Mouse (Mus musculus) ZHBTc4 (cell line): Measurements from ENCODE around the gene Exosc10.

Source experiments
- DNase-seq: peaks from one replicate; pipeline ENCODE4 v3.0.0-alpha.2; 2011; ENCODE audit warnings: low read depth, low spot score

Gene Exosc10

DNA sequence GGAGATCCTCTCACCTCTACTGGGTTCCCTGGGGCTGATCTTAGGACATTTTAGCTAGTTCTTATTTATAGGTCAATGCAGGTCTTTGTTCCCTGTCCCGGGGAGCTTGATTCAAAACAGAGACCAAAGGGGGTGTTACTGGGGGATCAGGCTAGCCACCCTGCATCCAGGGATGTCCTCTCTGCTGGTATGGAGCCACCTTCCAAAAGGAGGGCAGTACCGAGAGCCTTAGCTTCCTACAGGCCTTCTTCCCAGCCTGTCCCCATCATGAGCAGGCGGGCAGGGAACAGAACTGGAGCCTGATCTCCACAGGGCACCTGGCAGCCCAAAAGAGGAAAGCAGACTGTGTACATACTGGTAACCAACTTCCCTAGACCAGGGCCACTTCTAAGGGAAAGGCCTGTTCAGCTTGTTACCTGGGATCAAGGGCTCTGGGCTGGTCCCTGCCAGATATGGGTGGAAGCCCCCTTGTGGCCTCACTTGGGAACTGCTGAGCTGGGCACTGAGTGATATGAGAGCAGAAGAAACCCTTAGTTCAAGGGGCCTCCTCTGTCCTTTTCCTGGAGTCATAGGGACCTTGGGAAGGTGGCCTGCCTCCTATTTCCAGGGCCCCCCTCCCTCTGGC, 46.4 kb downstream of the Exosc10 start:
- DNase-seq: peak; percentile 86

DNA sequence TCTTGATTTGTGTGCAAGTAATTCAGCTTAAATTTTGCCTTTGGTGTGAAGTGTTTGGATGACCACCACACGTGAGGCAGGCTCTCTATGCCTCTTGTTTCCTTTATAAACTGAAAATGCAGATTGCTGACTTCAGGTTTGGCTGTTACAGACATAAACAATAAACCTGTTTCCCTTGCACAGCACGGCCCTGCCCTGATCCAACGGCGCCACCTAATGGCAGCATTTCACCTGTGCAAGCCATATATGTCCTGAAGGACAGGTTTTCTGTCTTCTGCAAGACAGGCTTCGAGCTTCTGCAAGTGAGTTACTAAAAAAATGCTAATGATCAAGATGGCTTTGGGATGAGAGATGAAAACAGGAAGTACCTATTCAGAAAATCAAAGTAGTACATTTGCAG, 49.5 kb downstream of the Exosc10 start:
- DNase-seq: peak; percentile 89

DNA sequence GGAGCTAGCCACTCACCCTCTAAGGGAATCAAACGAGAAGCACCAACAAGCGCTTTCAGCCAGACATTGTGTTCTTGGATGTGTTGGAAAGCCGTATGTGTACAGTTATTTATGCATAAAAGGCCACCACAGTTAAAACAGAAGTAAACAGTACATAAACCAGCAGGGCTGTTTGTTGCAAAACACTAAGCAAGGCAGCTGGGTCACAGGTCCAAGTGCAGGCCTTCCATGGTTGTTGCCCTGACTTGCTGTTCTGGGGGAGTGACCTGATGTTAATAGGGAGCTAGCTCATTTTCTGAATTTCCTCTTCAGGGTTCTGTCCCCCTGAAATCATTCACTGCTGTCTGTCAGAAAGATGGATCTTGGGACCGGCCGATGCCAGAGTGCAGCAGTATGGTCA, 51.6 kb downstream of the Exosc10 start:
- DNase-seq: no peak

DNA sequence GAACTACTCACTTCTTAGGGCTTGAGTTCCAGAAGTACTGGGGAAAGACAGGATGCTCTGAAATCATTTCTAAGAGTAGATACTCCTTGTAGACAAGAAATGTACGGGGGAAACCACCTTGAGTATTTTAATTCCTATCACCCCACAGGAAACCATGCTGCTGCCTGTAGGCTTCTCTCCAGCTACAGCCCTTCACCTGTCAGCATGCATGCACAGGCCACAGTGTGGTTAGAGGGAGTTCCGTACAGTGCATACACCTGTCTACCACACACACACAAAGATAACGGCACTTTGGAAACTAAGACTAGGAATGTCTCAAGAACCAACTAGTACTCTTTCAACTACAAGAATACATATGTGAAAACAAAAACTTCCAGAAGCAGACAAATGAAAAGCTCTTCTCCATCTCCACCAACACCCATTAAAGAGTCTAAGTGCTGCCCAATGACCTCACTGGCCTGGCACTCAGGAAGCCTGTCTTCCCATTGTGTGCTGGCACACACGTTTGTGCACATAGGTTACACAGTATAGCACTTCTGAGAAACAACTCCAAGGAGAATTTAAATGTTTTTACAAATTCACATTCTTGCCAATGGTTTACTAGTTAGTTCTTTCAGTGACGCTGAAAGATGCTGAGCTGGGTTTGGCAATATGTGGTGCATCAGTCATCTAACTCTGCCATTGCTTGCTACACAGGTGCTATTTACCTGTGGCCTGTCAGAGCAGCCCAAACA, 52.6 kb downstream of the Exosc10 start:
- DNase-seq: no peak

DNA sequence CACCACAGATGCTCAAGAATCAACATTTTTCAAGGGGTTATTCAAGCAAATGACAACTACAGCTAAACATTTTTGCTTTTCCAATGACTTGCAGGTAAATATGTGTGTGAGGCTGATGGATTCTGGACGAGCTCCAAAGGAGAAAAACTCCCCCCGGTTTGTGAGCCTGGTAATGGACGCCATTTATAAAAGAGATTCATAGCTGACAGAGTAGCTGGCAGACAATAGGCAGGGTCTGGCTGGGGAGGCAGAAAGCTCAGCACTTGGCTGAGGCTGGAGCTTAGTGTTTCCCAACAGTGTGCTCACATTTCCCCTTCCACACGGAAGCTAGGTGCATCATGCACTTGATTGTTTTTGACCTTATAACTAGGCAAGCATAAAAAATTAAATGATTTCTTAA, 54.3 kb downstream of the Exosc10 start:
- DNase-seq: no peak

DNA sequence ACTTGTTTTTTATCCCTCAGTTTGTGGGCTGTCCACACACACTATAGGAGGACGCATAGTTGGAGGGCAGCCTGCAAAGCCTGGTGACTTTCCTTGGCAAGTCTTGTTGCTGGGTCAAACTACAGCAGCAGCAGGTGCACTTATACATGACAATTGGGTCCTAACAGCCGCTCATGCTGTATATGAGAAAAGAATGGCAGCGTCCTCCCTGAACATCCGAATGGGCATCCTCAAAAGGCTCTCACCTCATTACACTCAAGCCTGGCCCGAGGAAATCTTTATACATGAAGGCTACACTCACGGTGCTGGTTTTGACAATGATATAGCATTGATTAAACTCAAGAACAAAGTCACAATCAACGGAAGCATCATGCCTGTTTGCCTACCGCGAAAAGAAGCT, 55.5 kb downstream of the Exosc10 start:
- peak; percentile 68 for DNase-seq

DNA sequence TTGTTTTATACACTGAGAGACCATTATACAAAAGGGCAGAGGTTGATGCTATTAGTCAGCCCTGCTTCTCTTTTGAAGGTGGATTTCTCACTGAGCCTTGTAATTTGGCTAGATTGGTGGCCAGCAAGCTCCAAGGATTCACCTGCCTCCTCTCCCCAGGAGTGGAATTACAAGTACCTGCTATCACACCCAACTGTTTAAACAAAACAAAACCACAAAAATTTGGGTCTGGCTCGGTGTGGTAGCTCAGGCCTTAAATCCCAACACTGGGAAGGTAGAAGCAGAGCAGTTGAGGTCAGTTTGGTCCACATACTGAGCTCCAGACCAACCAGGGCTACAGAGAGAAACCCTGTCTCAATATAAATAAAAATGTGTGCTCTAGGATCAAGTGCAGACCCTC, 61.6 kb downstream of the Exosc10 start:
- no peak for DNase-seq

DNA sequence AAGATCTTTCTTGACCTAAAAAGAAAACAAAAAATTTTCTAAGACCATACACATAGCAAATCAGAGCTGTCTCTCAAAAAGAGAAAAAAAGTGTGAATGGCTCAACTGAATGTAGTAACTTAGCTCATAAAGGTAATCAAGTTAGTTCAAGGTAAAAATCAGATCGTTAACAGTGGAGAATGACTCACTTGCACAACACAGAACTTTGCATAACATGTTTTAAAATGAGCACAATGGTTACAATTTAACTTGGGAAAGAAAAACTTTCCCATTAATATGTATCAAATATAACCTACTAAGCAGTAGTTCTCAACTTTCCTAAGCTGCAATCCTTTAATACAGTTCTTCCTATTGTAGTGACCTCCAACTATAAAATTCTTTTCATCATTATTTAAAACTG, 62.5 kb downstream of the Exosc10 start:
- no peak for DNase-seq

DNA sequence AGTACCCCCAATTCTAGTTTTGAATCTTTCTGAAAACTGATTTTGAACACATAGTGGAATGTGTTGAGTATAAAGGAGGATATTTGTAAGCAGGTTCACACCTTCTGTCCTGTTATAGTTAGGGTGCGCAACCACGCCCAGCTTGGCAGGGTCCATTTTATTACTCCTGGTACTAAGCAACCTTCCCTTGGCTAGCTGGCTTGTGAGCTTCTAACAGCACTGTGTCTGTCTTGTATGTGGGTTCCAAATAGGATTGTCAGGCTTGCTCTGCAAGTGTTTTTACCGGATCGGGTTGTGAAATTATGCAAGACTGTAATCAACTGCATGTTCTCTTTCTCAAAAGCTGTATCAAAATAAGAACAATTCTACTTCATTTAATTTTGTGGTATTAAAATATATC, 64.3 kb downstream of the Exosc10 start:
- no peak for DNase-seq

DNA sequence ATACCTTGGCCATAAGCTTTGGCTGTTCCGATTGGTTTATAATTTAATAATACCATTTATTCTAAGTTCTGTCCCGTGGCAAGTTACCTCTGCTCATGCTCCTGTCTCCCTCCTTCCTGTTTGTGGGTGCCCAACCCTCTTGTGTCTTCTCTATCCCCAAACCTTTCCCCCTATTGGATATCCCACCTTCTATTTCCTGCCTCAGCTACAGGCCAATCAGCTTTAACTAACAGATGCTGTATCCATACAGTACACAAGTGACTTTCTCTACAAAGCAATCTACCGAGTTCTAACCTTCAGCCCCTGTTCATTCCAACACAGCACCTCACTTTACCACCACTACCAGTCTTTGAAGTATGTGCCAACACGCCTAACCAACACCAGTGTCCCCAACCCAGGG, 65.4 kb downstream of the Exosc10 start:
- DNase-seq: peak; percentile 62

DNA sequence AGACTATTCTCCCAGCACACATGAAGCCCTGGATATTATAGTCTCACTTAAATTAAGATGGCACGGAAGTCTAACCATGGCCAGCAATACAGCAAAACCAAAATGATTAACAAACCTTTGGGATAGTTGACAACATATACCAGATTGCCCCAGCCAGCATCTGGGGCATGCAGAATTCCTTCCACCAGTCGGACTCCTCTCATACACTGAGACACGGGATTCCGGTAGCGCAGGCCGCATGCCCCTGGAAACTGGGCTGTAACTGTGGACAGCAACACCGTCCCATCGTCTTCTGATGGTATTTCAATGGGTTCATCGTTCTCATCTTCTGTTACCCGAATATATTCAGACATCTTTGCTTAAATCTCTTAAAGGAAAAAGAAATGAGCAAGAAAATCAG, 66.8 kb downstream of the Exosc10 start:
- DNase-seq: peak; percentile 65

DNA sequence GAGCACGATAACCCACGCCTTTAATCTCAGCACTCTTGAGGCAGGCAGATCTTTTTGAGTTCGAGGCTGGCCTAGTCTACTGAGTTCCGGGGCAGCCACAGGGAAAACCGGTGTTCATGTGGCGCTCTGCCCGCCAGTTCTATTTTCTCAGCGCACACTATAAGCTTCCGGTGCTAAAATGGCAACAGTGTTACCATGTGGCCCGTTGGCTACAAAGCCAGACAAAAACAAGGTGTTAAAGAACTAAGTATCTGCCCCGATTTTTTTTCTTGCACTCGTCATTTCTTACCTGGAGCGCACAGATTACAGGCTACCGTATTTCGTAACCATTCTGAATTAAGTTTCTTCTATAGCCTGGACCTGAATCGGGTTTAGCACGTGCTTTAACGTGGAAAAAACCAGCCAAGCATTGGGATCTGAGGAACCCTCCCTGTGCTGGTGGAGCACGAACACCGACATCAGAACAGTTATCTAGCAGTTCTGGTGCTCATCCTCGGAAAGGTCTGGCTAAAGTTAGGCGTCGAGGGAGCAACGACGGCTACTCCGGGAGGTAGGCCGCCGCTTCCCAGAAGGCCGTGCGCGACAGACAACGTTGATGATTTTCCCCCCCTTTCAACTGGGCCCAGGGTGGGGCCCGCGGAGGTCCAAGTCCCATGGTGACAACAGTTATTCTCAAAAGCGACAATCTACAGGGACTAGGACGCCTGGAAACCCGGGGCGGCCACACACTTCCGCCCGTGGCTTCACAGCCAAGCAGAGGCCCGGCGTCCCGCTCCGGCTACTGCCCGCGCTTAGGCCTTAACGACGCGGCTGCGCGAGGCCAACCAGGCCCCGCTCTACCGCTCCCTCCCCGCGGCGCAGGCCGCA, 67.8 kb downstream of the Exosc10 start:
- peak; percentile 80 for DNase-seq

DNA sequence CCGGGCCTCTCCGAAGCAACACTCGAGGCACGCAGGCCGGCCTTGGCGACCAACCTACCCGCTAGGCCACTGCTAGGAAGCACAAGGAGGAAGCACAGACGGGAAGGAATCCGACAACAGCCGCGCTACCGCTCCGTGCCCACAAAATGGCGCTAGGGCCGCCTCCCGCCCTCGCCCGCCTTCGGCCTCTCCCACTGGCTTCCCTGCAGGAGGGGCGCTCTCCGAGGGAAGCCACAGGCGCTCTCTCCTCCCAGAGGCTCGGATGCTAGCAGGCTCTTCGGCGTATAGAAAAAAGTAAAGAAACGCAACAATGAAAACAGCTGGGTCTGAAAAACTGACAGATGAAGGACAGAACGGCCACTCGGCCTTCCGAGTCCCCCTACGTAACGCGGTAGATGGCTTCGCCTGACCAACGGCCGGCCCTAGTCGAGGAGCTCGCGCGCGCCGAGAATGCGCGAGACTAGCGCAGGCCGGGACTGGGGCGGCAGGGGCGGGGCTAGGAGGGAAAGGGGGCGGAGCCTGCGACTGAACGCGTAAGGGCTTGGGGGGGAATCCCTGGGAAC, 68.5 kb downstream of the Exosc10 start, which contains the start of gene Tardbp:
Gene Tardbp (minus strand): TSS at position 397 of the 563 bp plus-strand sequence.
- peak; percentile 98 for DNase-seq

DNA sequence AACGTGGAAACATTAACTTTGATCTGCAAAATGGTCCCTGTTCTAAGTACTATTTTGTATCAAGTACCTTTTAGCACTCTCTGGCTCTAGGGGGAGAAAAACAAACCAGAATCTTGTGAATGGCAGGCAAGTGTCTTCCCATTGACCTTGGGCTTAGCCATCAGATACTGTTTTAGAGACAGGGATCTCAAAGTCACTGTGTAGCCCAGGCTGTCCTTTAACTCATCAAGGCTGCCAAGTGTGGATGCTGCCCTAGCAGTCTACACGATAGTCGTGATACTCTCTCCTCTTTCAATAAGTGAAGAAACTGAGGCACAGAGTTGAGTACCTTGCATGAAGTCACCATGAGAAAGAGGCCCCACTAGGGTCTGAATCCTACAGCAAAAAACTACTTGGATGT, 69.0 kb downstream of the Exosc10 start:
- no peak for DNase-seq
